Comparison of ENCODE assay signal across 9 mouse cellular contexts in genomic region chr11:32348433-32349283, GRCm38 (mm10). TPM values are rescaled to one million over a fixed set of nuclear protein-coding genes. Genes with fewer than 3 reads are reported as not detected.
A peak's percentile ranks its signal among the peaks of the same experiment; 100 is the strongest.
DNase-seq lines count a peak whose midpoint lies in the region; ATAC-seq and TF ChIP-seq lines count a peak whose summit lies in the region.
"Had no signal": no experiment of that assay in that cellular context is flagged by ENCODE, and none has a peak within 500 bp of the region (broad histone marks: within the 10 kb centered on the region; RNA-seq: fewer than 3 reads in every experiment).

No protein-coding gene starts in this region.

- H3K36me3 ChIP-seq in C2C12 (ENCODE audit: control insufficient read depth, insufficient read depth), result peaks cover 34% of the 10 kb centered on the region
- H3K36me3 ChIP-seq in forebrain, embryonic 13.5 days (ENCODE audit: poor library complexity, severe bottlenecking), result peaks cover 21% of the 10 kb centered on the region
- no peaks in the 10 kb centered on the region for H3K36me3 ChIP-seq in liver, embryonic 15.5 days (replicated peaks)

- intact Hi-C loops in gastrocnemius, adult 2 months (cut with DNase I), result loop anchor here (5.0 kb wide), 1 partner anchor 49 kb away; no protein-coding TSS in a partner anchor

- peak overlapping the region; percentile 96 for H3K9ac ChIP-seq in forebrain, embryonic 13.5 days
- H3K9ac ChIP-seq in liver, embryonic 15.5 days, result peak overlapping the region; percentile 51; the same call in 1 of the 2 replicates

- 0 out of 2 replicates have a peak, but pooled peaks have one; percentile 7 for ATAC-seq in forebrain, embryonic 13.5 days
- ATAC-seq in liver, embryonic 15.5 days (ENCODE audit: insufficient read depth), result no peak

- H3ac ChIP-seq in C2C12 (ENCODE audit: control insufficient read depth, insufficient read length, low read depth), result peak overlapping the region; percentile 99

- no peak for DNase-seq in gastrocnemius, adult 2 months
- no peak for DNase-seq in gastrocnemius, adult 8-10 months (ENCODE audit: low spot score in 2 of 2)
- no peak for DNase-seq in cerebellum, postnatal 14 days
- DNase-seq in right cerebral cortex, postnatal 36 days (ENCODE audit: low spot score in 2 of 2), result no peak
- DNase-seq in thymus, postnatal 10 days (ENCODE audit: low spot score in 2 of 2), result no peak
- DNase-seq: gastrocnemius, postnatal 10 days had no signal

- H3K4me3 ChIP-seq in gastrocnemius, adult 2 months, result peak overlapping the region; percentile 95
- peak overlapping the region; percentile 74 for H3K4me3 ChIP-seq in C2C12 (ENCODE audit: insufficient read depth, poor library complexity, severe bottlenecking)
- peak overlapping the region; percentile 79 for H3K4me3 ChIP-seq in forebrain, embryonic 13.5 days
- H3K4me3 ChIP-seq in liver, embryonic 15.5 days (replicated peaks), result peak overlapping the region; percentile 60

- H3K4me2 ChIP-seq in forebrain, embryonic 13.5 days, result peak overlapping the region; percentile 84
- peak overlapping the region; percentile 73 for H3K4me2 ChIP-seq in liver, embryonic 15.5 days

- no peaks in the 10 kb centered on the region for H3K27me3 ChIP-seq in C2C12 (ENCODE audit: control insufficient read depth, insufficient read depth, insufficient read length)
- H3K27me3 ChIP-seq in forebrain, embryonic 13.5 days, result no peaks in the 10 kb centered on the region
- H3K27me3 ChIP-seq in liver, embryonic 15.5 days, result peaks cover 57% of the 10 kb centered on the region

- TF ChIP-seq CTCF in gastrocnemius, adult 2 months (IDR thresholded peaks at IDR 0.05), result no peak
- no peak for TF ChIP-seq CTCF in C2C12 (IDR thresholded peaks at IDR 0.05; ENCODE audit: control insufficient read depth, insufficient read depth, insufficient read length)

- H3K79me3 ChIP-seq in C2C12 (ENCODE audit: low read depth), result peaks cover 56% of the 10 kb centered on the region

- H3K4me1 ChIP-seq in forebrain, embryonic 13.5 days, result peaks cover 34% of the 10 kb centered on the region
- H3K4me1 ChIP-seq in liver, embryonic 15.5 days (replicated peaks), result peaks cover 29% of the 10 kb centered on the region

- peak overlapping the region; percentile 90 for H3K27ac ChIP-seq in gastrocnemius, adult 2 months
- peak overlapping the region; percentile 73; the same call in 1 of the 2 replicates for H3K27ac ChIP-seq in forebrain, embryonic 13.5 days
- no peak overlapping the region for H3K27ac ChIP-seq in liver, embryonic 15.5 days (replicated peaks)

- peaks cover 61% of the 10 kb centered on the region for H3K79me2 ChIP-seq in C2C12 (ENCODE audit: control insufficient read depth, insufficient read depth)

- WGBS in forebrain, embryonic 13.5 days, result 16% methylated on average over 9 of the region's 9 CpGs
- 25% methylated on average over 9 of the region's 9 CpGs for WGBS in liver, embryonic 15.5 days (ENCODE audit: insufficient replicate concordance)

- H3K9me3 ChIP-seq in forebrain, embryonic 13.5 days (replicated peaks), result no peaks in the 10 kb centered on the region
- no peaks in the 10 kb centered on the region for H3K9me3 ChIP-seq in liver, embryonic 15.5 days (replicated peaks)

TF ChIP-seq in C2C12, 6 proteins besides CTCF, POLR2A, EP300 and RAD21:
- TF ChIP-seq FOSL1 (IDR thresholded peaks at IDR 0.05; ENCODE audit: insufficient read depth, low read length, poor library complexity, severe bottlenecking), result no peak
- TF ChIP-seq CEBPB (IDR thresholded peaks at IDR 0.05; ENCODE audit: low read depth), result no peak
- no peak for TF ChIP-seq MAX (IDR thresholded peaks at IDR 0.05)
- no peak for TF ChIP-seq USF1 (IDR thresholded peaks at IDR 0.05; ENCODE audit: low read depth)
- TF ChIP-seq MYOG (IDR thresholded peaks at IDR 0.05; ENCODE audit: control insufficient read depth, extremely low read depth, insufficient read length), result no peak
- no peak for TF ChIP-seq MYOD1 (IDR thresholded peaks at IDR 0.05; ENCODE audit: control insufficient read depth, insufficient read length, low read depth)

RNA-seq across cellular contexts. Expression of gene Sh3pxd2b, which starts 1.0 kb away (rescaled TPM):
- total RNA-seq in gastrocnemius, adult 2 months (2021), result 1 to 10 TPM; 2.5 to 7.1 TPM
- 1 to 10 TPM; 1.7 to 2.8 (median 2.3) TPM for total RNA-seq in gastrocnemius, adult 8-10 months (2022)
- 21.7 TPM for polyA plus RNA-seq in C2C12 (2012; fragmentation: generic; extraction: Trizol)
- 15.7 and 18.6 TPM in 2 replicates for polyA plus RNA-seq in forebrain, embryonic 13.5 days (2015; fragmentation: Nextera tagmentation; extraction: Ambion mirVana)
- 1.0 and 1.1 TPM in 2 replicates for polyA plus RNA-seq in liver, embryonic 15.5 days (2015; fragmentation: Nextera tagmentation; extraction: Ambion mirVana)

RNA-seq across cellular contexts. Expression of gene Hbq1a, which starts 48.8 kb away (rescaled TPM):
- total RNA-seq in gastrocnemius, adult 2 months (2021), result not detected
- total RNA-seq in gastrocnemius, adult 8-10 months (2022), result not detected
- polyA plus RNA-seq in C2C12 (2012; fragmentation: generic; extraction: Trizol), result 0.11 TPM
- polyA plus RNA-seq in forebrain, embryonic 13.5 days (2015; fragmentation: Nextera tagmentation; extraction: Ambion mirVana), result 0.65 and 0.86 TPM in 2 replicates
- 7.3 and 8.0 TPM in 2 replicates for polyA plus RNA-seq in liver, embryonic 15.5 days (2015; fragmentation: Nextera tagmentation; extraction: Ambion mirVana)
- total RNA-seq: gastrocnemius, postnatal 10 days had no signal

RNA-seq across cellular contexts. Expression of gene Hba-a2, which starts 52.4 kb away (rescaled TPM):
- 100 to 1,000 TPM; 153 to 208 TPM for total RNA-seq in gastrocnemius, adult 2 months (2021)
- total RNA-seq in gastrocnemius, adult 8-10 months (2022), result 100 to 1,000 TPM in 3 of 4 experiments, 10 to 100 TPM in 1; 93.3 to 179 (median 137) TPM
- not detected for polyA plus RNA-seq in C2C12 (2012; fragmentation: generic; extraction: Trizol)
- 5,794 and 5,805 TPM in 2 replicates for polyA plus RNA-seq in forebrain, embryonic 13.5 days (2015; fragmentation: Nextera tagmentation; extraction: Ambion mirVana)
- 175,652 and 176,876 TPM in 2 replicates for polyA plus RNA-seq in liver, embryonic 15.5 days (2015; fragmentation: Nextera tagmentation; extraction: Ambion mirVana)

Comparison
In these comparisons a context has a peak if more than half of its experiments do, and no peak if none do; other contexts are left out.
1. RNA of gene Hba-a2, which starts 52.4 kb away (polyA plus RNA-seq): 175,652 to 176,876 TPM in liver, embryonic 15.5 days and 5,794 to 5,805 TPM in forebrain, embryonic 13.5 days; not detected in C2C12 (single experiment); every median in the first group is over 1,000 times any median in the second.
2. Peak in every context shown above with its lines, with median percentiles within 50 percentile points of each other: H3K4me3 ChIP-seq.